Mouse (Mus musculus): ENCODE results near the gene Map7.
A peak's percentile ranks its signal among the peaks of the same experiment; 100 is the strongest.

The Map7 gene

GRCm38 (mm10) chr10:20220443-20221071 lies 72.3 kb downstream of the Map7 start:
- no peak for DNase-seq (ENCODE audit: inconsistent age in 2 of 2, low spot score in 1 of 2)

- no peak for DNase-seq (ENCODE audit: inconsistent age in 2 of 2, low spot score in 1 of 2)
These were observed 73.7 kb downstream of the Map7 start for GRCm38 (mm10) chr10:20222011-20222410.

DNA sequence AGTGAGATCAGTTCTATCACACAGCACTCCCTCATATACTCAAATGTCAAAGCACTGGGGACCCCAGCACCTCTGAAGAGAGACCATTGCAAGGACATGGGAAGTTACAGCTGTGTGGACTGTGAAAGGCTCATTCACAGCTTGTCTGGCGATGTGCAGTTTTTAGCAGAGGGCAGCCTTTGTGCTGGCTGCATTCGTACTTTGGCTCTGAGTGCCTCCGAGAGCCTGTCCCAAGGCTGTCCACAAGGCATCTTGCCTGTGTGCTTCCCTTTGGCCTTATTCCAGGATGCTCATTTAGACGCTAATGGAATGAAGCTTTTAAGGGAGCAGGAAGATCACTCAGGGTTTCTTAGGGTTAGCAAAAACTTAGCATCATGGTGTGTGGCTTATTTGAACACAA lies 78.5 kb downstream of the Map7 start:
- DNase-seq (ENCODE audit: inconsistent age in 2 of 2, low spot score in 1 of 2), result peak; percentile 33 to 66

- peak in 1 of 2 experiments; percentile 31 for DNase-seq (ENCODE audit: inconsistent age in 2 of 2, low spot score in 1 of 2)
These were observed 81.8 kb downstream of the Map7 start for GRCm38 (mm10) chr10:20230026-20230425.

GRCm38 (mm10) chr10:20233451-20233850 lies 85.2 kb downstream of the Map7 start:
- no peak for DNase-seq (ENCODE audit: inconsistent age in 2 of 2, low spot score in 1 of 2)

DNA sequence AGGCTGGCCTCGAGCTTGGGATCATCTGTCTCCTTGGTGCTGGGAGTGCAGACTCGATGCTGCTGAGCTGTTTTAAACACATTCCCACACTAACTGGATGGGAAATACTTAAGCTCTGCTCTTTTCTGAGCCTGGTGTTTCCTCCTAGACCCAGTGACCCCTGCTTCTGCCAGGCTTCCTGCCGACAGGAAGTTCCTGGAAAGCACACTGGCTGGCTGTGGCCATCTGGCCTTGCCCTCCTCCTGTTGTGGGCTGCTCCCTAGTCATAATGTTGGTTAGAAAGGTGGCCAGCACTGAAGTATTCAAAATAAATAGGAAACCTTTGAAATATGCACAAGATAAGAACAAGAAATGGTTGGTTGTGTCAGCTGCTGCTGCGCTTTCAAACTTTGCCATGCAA lies 86.2 kb downstream of the Map7 start:
- DNase-seq (ENCODE audit: inconsistent age in 2 of 2, low spot score in 1 of 2), result no peak

DNA sequence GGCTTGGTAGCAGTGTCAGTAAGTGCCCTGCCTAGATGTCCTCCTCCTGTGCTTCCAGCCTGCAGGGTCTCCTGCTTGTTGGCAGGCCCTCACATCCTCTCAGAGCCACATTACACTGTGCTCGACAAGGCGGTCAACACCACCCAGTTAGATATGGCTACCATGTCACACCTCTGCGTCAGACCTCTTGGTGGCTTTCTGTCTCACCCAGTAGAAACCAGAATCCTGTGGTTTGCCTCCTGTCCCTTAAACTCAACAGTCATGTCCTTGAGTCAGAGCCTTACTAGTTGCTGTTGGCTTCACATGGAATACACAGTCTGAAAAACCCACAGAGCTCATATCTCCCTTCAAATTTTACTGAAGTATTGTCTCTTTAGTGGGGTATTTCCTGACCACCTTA lies 87.4 kb downstream of the Map7 start:
- DNase-seq (ENCODE audit: inconsistent age in 2 of 2, low spot score in 1 of 2), result no peak

GRCm38 (mm10) chr10:20236241-20236640 lies 88.0 kb downstream of the Map7 start:
- DNase-seq (ENCODE audit: inconsistent age in 2 of 2, low spot score in 1 of 2), result no peak

- no peak for DNase-seq (ENCODE audit: inconsistent age in 2 of 2, low spot score in 1 of 2)
These were observed 90.0 kb downstream of the Map7 start for GRCm38 (mm10) chr10:20238281-20238680.

- no peak for DNase-seq (ENCODE audit: inconsistent age in 2 of 2, low spot score in 1 of 2)
These were observed 92.6 kb downstream of the Map7 start for GRCm38 (mm10) chr10:20240858-20241257.

DNA sequence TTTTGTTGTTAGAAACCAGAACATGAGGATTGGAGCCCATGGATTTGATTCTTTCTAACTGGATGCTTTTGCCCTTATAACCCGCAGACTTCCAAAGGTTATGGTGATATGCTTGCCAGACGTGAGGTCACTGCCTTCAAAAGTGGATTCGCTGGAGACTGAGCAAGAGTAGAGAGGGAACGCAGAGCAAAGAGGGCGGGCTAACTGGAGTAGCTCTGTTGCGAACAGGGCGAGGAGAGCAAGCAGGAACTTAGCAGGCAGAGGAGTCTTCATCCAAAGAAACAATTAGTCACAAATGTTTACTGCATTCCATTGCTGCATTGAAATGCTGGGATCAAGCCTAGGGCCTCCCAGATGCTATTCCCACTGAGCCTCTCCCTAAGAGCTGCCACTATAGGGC lies 95.0 kb downstream of the Map7 start:
- DNase-seq (ENCODE audit: inconsistent age in 2 of 2, low spot score in 1 of 2), result no peak

- no peak for DNase-seq (ENCODE audit: inconsistent age in 2 of 2, low spot score in 1 of 2)
These were observed 96.8 kb downstream of the Map7 start for GRCm38 (mm10) chr10:20245082-20245481.

- no peak for DNase-seq (ENCODE audit: inconsistent age in 2 of 2, low spot score in 1 of 2)
These were observed 100.8 kb downstream of the Map7 start for GRCm38 (mm10) chr10:20249091-20249490.

DNA sequence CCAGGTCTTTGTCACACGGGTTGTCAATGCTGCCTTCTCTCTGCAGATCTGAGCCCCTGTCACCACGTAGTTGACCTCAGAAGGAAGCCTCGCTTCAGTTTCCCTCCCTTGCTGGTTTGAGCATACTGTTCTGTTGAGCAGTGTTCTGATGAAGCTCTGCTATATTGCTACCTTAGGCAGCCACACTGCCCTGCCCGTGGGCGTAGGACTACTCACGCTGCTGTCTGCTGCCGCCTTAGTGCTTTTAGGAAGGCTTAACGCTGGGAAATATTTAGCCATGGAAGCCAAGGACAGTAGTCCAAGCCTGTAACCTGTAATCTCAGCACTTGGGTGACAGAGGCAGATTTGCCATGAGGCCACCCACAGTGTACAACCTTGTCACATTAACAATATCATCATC lies 107.3 kb downstream of the Map7 start:
- no peak for DNase-seq (ENCODE audit: inconsistent age in 2 of 2, low spot score in 1 of 2)

- no peak for DNase-seq (ENCODE audit: inconsistent age in 2 of 2, low spot score in 1 of 2)
These were observed 108.9 kb downstream of the Map7 start for GRCm38 (mm10) chr10:20257054-20257643.

GRCm38 (mm10) chr10:20257721-20258720 lies 109.8 kb downstream of the Map7 start:
- no peak for DNase-seq (ENCODE audit: inconsistent age in 2 of 2, low spot score in 1 of 2)

DNA sequence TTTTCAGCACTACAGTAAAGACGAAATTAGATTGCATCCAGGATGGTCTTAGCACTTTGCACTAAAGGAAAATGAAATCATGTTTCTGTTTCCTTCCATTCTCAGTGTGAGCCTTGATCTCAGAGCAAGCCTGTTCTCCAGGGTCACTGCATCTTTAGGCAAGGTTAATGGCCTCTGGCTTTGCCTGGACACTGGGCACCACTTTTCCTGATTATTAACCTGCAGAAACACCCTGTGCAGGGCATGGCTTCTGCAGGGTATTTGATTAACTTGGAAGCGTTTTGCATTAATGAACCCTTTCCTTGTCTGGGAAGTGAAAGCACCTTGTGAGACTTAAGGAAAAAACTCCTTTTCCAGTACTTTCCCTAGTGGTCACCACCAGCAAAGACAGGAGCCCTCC lies 111.2 kb downstream of the Map7 start:
- DNase-seq (ENCODE audit: inconsistent age in 2 of 2, low spot score in 1 of 2), result no peak

- no peak for DNase-seq (ENCODE audit: inconsistent age in 2 of 2, low spot score in 1 of 2)
These were observed 114.6 kb downstream of the Map7 start for GRCm38 (mm10) chr10:20262896-20263295.

DNA sequence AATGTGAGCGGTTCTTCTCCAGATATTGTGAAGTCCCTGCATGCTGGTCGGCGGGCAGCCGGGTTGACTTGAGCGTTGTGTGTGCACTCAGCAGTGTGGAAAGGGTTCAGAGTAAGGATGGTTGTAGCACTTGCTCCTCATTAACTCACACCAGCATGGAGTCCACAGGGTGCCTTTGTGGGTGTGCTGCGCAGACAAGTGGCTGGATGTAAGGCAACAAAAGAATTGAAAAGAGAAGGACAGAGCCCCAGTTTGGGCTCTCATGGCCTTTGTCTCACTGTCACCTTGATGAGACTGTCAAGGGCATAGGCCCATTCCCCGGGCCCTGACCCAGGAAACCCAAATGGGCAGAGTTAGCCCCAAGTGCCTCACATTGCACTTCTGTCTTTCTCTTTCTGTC lies 116.2 kb downstream of the Map7 start:
- no peak for DNase-seq (ENCODE audit: inconsistent age in 2 of 2, low spot score in 1 of 2)

DNA sequence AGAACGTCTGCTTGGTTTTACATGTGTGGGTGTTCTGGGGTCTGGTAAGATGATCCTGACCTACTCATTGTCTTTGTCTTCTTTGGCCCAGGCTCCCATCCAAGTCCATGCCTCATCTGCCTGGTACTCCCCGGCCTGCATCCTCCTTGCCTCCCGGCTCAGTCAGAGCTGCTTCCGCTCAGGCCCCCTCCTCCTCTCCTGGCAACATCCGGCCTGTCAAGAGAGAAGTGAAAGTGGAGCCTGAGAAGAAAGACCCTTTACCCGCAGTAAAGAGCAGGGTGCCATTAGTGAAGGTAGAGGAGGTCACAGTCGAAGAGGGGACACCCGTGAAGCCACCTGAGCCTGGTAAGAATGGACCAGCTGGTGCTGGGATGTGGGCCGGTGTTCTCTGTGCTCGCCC lies 118.8 kb downstream of the Map7 start:
- peak in 1 of 2 experiments; percentile 37 for DNase-seq (ENCODE audit: inconsistent age in 2 of 2, low spot score in 1 of 2)

GRCm38 (mm10) chr10:20268945-20269344 lies 120.7 kb downstream of the Map7 start:
- no peak for DNase-seq (ENCODE audit: inconsistent age in 2 of 2, low spot score in 1 of 2)

DNA sequence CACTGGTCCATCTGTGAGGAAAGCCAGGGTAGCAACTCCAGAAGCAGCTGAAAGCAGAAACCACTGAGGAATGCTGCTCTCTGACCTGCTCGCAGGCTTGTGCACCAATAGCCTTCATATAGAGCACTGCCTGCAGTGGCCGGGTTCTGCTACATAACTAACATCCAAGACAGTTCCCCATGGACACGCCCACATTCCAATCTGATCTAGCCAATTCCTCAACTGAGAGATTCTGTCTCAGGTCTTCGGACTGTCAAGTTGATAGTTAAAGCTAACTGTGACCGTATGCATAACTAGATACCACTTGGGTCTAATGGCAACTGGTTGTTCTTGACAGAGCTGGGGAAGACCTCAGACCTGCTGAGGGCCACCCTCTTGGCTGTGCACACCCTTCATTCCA lies 124.1 kb downstream of the Map7 start:
- no peak for DNase-seq (ENCODE audit: inconsistent age in 2 of 2, low spot score in 1 of 2)

Measured in adrenal gland, adult (tissue).